Mouse (Mus musculus) hindbrain, embryonic 14.5 days (tissue): Measurements from ENCODE around the gene Eno1. TPM values are rescaled to one million over a fixed set of nuclear protein-coding genes. Genes with fewer than 3 reads are reported as not detected.

Experiments
- polyA plus RNA-seq: library from polyadenylated mRNA; unstranded; fragments of >200 nt; fragmentation: Nextera tagmentation; extraction: Ambion mirVana; gene quantifications from 2 replicates; pipeline ENCODE4 v1.2.1, GENCODE M21; 2014

Gene Eno1
- polyA plus RNA-seq, 1 experiment from 2014 or later, result 955 TPM

Other genes with a start within 250 kb of the Eno1 start
- 3.1 and 3.2 TPM in 2 replicates for gene H6pd, start 227.7 kb upstream of the Eno1 start, polyA plus RNA-seq
- gene Gpr157, start 149.4 kb upstream of the Eno1 start, polyA plus RNA-seq, result 0.33 and 0.39 TPM in 2 replicates
- 2.4 and 2.8 TPM in 2 replicates for gene Slc2a5, start 117.4 kb upstream of the Eno1 start, polyA plus RNA-seq
- not detected in 2 replicates for gene Slc2a7, start 87.7 kb upstream of the Eno1 start, polyA plus RNA-seq
- not detected in 2 replicates for gene Car6, start 35.4 kb upstream of the Eno1 start, polyA plus RNA-seq
- 44.4 and 46.8 TPM in 2 replicates for gene Rere, start 44.9 kb downstream of the Eno1 start, polyA plus RNA-seq